Mouse (Mus musculus) gastrocnemius, postnatal 4 days (tissue): Measurements from ENCODE around the gene Cgnl1. TPM values are rescaled to one million over a fixed set of nuclear protein-coding genes. Genes with fewer than 3 reads are reported as not detected.

Experiments
- DNase-seq, 2 experiments: peaks; one replicate each; pipeline ENCODE4 v3.0.0; 2021 to 2022; ENCODE audit warnings: low spot score in 2 of 2, mixed read lengths in 2 of 2
- total RNA-seq, 2 experiments: library from RNA; stranded (reverse); gene quantifications; 2 replicates each; pipeline ENCODE4 v1.2.3; 2021

The Cgnl1 gene
- total RNA-seq, 2 experiments from 2014 or later, result 21.6 to 22.0 TPM

DNA sequence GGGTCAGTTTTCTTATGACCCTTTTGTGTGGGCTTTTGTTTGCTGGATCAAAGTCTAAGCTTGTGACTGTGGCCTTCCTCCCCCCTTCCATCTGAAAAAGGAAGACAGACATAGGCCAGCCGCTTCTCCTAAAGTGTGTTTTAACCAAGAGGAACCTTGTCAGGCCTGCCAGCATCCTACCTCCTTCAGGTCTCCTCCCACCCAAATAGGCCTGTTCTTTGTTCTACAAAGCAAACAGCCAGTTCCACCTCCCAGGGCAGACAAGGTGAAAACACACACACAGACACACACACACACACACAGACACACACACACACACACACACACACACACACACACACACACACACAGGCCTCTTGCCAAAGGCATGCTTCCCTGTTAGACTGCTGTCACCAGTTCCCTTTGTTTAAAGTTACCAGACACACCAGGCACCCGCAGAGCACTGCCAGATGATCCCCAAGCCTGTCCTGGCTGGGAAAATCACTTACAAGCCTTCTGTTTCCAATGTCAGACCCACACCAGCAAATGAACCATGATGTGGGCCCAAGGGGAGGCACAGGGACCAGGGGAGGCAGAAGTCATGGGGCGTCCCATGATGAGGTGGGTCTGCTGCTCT lies 95.5 kb downstream of the Cgnl1 start:
- DNase-seq, result no peak

DNA sequence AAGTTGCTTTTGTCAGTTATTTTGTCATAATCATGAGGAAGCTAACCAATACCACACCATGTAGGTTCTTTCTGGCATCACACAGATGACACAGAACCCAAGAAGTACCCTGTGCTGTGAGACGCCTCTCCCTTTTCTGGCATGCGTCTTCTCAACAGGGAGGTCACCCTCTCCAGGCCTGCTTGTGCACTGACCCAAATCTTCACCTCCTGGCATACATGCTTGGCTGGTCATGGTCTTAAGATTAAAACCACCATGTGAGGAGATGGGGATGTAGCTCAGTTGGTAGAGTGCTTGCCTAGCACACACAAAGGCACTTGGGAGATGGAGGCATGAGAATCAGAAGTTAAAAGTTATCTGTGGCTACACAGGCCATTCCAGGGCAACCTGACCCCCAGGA lies 96.2 kb downstream of the Cgnl1 start:
- DNase-seq, result no peak

DNA sequence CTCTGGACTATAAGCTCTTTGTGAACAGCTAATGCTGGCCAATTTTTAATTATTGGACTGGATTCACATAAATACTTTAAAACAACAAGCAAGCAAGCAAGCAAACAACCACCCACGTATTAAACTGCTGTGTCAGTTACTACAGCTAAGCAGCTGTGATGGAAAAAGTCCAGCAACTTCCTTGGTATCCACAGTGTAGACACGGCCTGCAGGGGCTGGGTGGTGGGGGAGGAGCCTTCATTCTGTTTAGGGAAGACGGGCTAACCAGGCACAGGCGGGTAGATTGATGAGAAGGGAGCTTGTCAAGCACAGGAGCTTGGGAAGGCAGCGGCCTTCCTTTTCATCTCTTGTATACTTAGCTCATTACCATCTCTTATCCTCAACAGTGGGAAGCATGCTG lies 96.9 kb downstream of the Cgnl1 start:
- DNase-seq, result no peak

DNA sequence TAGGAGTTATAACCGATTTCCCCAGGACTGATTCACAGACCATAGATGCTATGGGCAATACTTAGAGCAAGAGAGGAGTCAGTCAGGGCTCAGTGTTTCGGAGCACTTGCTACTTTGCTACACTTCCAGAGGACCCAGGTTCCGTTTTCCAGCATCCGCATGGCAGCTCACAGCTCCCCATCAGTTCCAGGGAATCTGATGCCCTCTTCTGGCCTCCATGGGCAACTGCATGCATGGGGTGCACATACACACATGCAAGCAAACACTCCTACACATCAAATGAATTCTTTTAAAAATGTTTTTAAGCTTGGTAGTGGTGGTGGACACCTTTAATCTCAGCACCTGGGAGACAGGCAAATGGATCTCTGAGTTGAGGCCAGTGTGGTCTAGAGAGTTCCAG lies 98.9 kb downstream of the Cgnl1 start:
- DNase-seq, result no peak

DNA sequence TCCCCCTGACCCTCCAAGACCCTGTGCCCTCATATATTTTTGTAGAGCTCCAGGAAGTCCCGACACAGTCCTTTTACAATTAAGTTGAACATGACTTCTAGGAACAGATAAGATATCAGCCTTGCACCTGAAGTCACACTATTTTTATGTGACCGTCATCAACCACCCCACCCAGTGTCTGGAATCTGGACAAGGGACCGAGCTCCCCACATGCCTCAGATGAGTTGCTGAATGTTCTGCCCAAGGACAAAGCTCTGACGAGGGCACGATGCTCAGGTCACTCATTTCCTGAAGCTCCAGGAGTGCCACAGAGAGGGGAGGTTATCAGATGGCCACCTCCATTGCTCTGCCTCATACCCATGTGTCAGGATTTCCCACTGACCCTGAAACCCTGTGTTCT lies 100.7 kb downstream of the Cgnl1 start:
- no peak for DNase-seq

DNA sequence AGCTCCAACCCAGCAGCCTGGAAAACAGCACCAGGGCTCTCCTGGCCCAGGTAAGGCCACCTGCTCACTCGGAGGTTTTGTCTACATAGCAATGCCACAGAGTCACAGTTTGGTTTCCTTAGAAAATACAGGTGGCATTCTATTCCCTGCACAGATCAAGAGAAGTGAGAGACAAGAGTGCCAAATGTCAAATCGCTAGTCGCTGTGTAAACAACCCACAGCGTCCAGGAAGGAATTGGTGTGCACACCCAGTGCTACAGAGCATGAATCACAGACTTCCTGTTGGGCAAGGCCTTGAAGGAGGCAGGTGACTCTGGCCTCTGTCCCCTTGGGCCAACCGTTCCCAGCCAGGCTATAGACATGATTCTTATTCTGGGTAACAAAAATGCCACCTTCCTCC lies 103.8 kb downstream of the Cgnl1 start:
- DNase-seq, result no peak

DNA sequence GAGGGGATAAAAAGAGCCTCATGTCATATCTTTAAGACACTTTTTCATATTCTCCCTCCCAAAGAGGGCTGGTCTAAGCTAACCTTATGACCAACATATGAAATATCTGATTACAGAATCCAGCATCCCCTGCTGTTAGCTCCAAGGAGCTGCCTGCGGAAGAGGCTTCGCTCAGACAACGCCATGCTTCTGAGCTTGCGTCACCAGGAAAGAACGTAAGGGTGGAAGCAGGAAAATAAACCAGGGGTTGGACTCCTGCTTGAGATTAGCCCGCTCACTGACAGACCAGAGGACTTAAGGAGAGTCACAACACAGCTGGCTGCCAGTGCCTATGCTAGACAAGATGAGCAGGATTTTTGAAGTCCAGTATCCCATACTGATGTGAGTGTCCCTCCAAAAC lies 105.0 kb downstream of the Cgnl1 start:
- no peak for DNase-seq

DNA sequence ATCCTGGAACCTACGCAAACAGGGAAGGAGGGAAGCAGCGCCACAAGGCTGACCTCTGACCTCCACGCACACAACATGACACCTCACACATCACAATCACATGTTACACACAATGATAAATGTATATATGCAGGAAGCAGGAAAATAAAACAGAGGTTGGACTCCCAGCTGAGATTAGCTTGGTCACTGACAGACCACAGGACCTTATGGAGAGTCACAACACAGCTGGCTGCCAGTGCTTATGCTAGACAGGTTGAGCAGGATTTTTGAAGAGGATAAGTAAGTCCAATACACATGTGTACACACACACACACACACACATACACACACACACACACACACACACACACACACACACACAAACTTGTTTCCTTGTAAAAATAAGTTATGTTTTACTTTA lies 105.9 kb downstream of the Cgnl1 start:
- no peak for DNase-seq

DNA sequence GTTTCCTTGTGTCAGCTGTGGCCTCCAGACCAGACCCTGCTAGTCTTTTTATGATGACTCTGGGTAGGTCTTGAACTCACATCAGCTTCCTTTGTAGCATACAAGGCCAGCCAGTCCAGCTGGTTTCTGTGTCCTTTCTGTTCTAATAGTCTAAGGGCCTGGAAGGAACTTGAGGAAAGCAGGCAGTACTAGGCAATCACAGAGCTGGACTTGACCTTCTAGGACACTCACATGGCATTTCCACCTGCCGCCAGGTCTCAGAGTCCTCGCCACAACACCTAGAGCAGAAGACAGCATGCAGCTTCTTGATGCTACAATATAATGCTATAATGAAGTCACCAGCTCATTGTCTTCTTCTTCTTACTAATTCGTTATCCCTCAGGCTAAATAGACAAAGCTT lies 106.5 kb downstream of the Cgnl1 start:
- no peak for DNase-seq

DNA sequence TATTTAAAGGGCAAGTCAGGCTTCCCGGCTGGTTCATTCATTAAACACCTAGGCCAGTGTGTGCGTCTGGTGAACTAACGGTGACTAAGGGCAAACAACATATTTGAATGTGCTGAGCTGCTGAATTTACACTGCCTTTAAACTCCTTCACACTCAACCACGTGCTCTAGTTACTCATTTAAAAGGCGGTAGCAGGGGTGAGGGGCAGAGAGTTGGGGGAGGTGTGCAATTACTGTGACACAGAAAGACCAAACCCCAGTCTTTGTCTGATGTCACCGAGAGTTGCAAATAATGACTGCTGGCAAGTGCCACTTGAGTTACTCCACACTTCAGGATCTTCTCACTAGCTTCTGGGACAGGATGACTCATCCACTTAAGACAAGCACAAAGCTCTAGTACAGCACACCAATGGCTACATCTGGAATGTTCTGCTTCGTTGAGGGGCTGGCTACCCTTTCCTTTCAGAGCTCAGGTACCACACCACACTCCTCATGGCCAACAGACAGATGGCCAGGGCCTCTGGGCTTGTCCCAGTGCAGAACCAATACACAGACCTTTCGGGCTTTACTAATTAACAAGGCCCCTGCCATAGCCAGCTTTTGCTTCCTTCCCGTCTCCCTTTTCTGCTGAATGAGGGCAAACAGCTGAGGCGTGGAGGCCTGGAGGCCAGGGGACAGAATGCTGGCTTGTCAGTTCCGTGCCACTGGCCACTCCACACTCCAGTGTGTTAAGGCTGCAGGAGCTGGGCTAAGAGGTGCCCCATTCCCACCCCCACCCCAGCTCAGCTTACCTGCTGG lies 107.8 kb downstream of the Cgnl1 start:
- no peak for DNase-seq

DNA sequence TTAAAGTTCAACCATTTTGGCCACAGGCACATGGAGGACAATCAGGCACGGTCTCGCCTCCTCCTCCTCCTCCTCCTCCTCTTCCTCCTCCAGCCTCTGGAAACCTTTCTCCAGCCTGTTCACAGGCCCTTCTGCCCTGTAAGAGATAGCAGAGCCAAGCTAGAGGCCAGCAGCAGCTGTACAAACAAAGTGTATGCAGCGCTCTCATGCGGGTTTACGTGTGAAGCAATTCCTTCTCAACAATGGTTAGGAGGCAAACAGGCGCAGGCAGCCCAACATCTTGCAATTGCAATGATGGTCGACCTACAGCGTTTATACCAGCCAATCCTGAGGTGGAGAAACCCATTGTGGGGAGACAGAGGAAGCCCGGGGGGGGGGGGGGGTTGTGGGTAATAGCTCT lies 110.9 kb downstream of the Cgnl1 start:
- DNase-seq, result no peak

DNA sequence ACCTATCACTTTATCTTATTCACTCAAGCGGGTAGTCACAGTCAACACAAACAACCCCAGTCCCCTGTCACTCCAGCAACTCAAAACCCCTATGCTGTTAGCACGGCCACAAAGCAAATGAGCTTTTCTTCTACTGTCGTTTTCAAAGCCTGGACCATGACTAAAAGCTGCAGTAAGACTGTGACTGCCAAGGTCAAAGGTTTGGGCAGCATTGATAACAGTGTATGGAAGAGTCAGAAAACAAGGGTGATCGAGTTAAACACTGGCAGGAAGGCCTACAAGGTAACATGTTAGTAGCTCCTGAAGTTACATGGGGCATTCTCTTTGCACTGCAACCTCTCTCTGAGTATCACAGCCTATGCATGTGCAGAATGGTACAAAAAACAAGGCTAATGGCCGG lies 111.7 kb downstream of the Cgnl1 start:
- DNase-seq, result no peak

DNA sequence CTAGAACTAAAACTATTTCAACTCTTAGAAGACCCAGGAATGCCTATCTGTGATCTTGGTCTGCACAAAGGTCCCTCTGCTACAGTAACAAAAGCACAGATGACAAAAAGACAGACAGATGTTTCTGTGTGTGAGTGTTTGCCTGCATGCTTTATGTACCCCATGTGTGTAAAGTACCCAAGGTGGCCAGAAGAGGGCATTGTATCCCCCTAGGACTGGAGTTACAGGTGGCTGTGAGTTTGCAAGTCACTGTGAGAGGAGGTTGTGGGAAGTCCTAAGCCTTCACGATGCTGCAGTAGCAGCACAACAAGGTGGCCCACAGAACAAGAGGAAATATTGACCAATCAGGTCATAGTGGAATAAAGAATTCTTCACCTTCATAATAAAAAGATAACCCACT lies 114.2 kb downstream of the Cgnl1 start:
- DNase-seq, result no peak

DNA sequence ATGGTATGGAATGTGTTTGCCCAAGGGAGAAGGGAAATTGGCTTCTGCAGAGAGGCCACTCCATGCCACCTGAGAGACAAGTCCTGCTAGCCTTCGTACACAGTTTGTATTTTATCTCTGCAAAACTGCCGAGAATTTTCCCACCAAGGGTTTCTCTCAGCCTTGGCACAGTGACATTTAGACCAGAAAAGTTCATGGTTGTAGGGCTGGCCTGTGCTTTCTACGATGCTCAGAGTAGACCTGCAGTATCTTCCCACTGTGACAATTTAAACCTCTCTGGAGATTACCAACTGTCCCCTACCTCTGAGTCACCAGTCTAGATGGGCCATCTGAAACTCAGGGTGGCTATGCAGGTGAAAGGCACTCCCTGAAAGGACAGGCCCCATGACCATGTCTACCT lies 116.5 kb downstream of the Cgnl1 start:
- DNase-seq, result no peak

DNA sequence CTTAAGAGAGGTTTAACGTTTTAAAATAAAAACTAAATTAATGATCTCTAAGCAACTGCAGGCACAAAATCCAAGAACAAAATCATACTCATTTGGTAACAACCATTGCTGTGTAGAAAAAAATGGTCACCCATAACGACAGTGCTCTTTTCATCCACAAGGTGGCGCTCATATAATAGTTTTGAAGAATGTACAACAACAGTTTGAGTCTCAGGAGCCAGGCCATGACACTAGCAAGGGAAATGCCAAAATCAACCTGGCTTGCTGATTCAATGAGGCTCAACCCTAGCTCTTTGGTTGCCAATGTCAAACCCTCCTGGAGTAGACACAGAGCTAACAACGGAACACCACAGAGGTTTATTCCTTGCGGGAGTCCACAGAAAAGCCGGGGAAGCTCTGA lies 125.3 kb downstream of the Cgnl1 start:
- DNase-seq, result peak; percentile 41 to 76

DNA sequence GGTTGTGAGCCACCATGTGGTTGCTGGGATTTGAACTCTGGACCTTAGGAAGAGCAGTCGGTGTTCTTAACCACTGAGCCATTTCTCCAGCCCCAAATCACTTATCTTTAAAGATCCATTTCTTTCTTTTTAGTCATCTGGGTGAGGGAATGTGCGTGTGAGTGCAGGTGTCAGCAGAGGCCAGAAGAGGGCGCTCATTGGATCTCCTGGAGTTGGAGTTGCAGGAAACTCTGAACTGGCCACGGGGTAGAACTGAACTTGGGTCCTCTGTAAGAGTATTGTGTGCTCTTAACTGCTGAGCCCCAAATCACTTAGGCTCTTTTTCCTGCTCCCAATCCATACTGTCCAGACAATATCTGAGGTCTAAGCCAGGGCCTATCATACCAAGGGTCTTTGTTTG lies 127.8 kb downstream of the Cgnl1 start:
- no peak for DNase-seq

DNA sequence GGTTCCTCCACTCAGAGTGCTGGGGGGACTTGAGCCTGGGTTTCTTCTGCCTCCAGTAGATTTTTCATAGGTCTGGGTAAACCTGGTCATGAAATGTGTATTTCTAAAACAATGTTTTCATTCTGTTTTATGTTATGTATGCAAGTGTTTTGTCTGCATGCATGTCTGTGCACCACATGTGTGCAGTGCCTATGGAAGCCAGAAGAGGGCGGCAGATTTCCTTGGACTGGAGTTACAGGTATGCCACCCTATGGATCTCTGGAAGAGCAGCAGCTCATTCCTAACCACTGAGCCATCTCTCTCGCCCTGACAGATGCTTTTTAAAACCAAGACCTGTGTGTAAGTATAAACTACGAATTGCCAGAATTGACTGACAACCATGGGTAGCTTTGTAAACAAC lies 129.1 kb downstream of the Cgnl1 start:
- DNase-seq, result no peak

DNA sequence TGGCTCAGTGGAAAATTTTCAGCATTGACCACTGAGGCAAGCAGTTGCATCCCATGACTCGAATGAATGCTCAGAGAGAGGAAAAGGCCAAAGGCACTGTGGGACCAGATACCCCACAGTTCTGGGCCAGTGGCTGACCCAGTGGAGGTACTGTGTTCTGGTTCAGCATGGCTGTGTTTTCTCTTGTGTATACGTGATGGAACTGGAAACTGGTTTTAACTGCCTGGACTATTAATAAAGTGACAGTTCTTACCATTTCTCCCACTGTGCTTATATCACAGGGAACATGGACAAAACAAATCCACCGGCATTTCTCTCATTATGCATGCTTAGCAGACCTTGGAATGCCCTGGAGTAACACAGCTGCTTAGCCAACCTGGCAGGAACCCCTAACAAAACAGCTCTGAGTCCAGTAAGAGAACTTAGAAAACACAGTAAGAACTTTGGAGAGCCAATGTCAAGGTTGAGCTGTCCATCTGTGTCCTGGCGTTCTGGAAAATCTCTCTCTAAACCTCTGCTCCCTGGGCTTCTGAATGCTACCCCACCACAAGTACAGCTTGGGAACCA lies 131.0 kb downstream of the Cgnl1 start:
- DNase-seq, result no peak

DNA sequence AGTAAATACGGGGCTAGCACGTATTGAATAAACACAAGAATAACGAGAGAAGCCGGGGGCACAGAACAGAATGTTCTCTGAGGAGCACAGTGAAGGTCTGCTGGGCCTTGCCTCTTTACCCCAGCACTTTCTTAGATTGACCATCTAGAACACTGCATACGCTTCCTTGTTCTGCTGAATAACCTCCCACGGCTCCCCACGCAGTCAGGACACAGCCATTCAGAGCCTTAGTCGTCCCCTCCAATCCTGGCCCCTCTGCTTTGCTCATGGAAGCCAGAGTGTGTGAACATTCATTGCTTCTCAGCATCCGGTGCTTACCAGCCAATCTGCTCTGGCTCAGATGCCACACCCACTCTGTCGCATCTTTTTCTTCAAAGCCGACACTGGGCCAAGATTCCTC lies 133.2 kb downstream of the Cgnl1 start:
- no peak for DNase-seq

DNA sequence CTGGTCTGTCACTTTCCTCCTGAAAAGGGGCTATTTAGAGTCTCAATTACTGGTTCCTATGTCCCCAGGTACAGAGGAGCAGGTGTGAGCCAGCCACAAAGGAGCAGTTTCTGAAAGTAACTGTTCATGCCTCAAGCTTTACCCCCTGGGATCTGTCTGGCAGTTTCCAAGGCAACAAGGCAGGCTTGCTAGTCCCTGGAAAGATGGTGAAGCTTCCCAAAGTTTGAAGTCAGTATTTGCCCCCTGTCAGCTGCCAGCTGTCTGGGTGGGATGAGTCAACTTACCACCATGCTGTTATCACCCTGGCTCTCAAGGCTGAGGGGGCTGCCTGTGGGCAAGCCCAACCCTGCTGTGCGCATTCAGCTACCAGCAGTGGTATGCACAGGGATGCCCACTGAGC lies 134.5 kb downstream of the Cgnl1 start:
- no peak for DNase-seq

DNA sequence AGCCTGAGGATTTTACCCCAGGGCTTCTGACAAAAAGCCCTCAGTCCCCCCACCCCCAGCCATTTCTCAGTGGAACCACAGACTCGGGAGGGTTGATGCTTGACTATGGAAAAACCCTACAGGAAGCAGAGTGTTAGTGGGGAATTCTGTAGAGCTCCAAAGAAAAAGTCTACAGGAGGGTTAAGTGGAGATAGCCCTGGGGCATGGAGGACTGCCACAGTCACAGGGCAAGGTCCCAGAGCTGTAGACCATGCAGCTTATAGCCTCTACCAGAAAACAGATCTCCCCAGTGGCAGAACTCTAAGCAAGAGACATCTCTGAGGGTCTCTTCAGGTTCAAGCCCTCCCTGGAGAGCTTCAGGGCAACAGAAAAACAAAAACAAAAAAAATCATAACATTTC lies 135.8 kb downstream of the Cgnl1 start:
- DNase-seq, result no peak

DNA sequence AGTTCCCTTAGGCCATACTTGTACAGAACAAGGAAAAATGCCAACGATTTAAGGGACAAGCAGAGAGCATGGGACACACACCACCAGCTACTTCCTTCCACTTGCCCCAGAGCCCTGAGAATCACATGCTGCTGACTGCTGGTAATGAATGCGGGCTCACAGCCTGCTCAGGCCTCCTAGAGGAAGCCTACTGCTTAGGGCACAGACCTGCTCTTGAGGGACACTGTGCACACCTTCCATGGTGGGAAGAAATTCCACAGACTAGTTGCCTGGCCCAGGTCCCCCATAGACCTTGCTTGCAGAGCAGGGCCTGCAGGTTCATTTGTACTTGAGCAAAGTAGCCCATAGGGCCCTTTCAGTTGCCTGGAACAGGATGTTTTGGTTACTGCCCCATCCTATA lies 136.5 kb downstream of the Cgnl1 start:
- DNase-seq, result no peak

DNA sequence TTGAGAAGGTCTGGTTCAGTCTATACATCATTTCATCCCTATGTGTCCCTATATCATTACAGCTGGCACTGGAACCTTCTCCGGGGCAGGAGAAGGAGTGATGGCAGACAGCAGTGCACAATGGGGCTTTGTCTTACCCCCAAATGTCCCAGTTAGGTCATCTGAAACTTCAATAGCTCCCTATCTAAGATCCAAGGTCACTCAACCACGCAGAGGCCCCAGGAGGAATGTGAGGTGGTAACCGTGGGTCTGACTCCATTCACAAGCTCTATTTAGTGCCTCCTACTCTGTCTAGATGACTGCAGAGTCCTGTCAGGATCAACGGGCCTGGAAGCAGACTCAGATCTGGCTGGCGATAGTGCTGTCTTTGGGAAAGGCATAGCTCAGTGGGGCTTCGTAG lies 142.5 kb downstream of the Cgnl1 start:
- no peak for DNase-seq
